Mouse (Mus musculus) bone marrow macrophage, adult 2 months (primary cell): ENCODE results near the gene Fasn. TPM values are rescaled to one million over a fixed set of nuclear protein-coding genes. Genes with fewer than 3 reads are reported as not detected.
A peak's percentile ranks its signal among the peaks of the same experiment; 100 is the strongest.
"Not testable (repeated sequence)": the region's sequence is repeated elsewhere in the genome, so short reads cannot be mapped to it uniquely, and the experiment has no call there.

Source experiments
- H3K27ac ChIP-seq: 2 replicates; pipeline ENCODE4 v1.5.1; 2012; ENCODE audit warnings: low read depth, low read length; ENCODE audit not compliant: insufficient read depth
- H3K4me1 ChIP-seq: 2 replicates; pipeline ENCODE4 v1.6.1; 2012; ENCODE audit warnings: low read length; ENCODE audit not compliant: control insufficient read depth, insufficient read depth
- H3K4me3 ChIP-seq: 2 replicates; pipeline ENCODE4 v1.5.1; 2012; ENCODE audit warnings: mild to moderate bottlenecking, low read length, moderate library complexity; ENCODE audit not compliant: insufficient read depth
- CTCF ChIP-seq: IDR thresholded peaks from 2 replicates; pipeline ENCODE4 v1.5.1; 2012; ENCODE audit warnings: low read depth, mild to moderate bottlenecking, low read length, moderate library complexity
- POLR2A ChIP-seq: IDR thresholded peaks from 2 replicates; pipeline ENCODE4 v1.6.1; 2012; ENCODE audit warnings: mild to moderate bottlenecking, low read depth, low read length, borderline replicate concordance
- polyA plus RNA-seq: library from polyadenylated mRNA; stranded (reverse); fragments of >200 nt; gene quantifications from 2 replicates; pipeline ENCODE4 v1.2.4, GENCODE M21; 2012; ENCODE audit not compliant: missing spikeins, insufficient read depth, insufficient read length

Fasn gene
- 6.9 and 8.1 TPM in 2 replicates for polyA plus RNA-seq

DNA sequence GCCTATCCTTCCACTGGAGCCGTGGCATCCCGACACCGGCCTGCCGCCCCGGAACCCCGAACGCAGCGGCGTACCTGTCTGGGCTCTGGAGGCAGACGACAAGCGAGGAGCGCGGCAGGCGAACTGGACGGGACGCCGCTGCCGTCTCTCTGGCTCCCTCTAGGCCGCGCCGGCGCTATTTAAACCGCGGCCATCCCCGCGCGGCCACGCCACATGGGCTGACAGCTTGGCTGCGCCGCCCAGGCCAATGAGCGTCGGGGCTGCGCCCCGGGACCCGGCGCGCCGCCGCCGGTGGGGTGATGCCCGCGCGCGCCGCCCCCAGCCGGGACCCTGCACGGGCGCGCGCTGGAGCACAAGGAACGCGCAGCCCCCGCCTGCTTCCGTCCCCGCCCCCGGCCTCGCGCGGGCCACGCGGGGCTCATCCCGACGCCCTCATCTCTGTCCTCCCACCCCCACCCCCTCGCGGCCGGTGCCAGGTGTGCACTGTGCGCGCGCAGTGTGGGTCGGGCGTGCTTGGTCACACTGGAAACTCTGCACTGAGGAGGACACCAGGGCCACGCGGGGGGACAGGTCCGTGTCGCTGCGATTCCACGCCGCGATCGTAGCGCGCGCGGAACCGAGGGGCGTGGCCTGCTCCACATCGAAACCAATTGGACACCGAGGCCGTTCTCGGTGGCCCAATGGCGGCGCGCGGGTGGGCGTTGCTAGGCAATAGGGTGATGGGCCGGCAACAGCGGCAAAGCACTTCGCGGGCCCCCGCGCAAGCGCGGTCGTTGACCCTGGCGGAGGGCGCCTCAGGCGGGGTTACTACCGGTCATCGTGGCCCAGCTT, at the start of gene Fasn:
Fasn (minus strand) TSS at position 592 of the 831 bp plus-strand sequence.
- Histone ChIP-seq H3K27ac (peak within 1 kb of the TSS; percentile 83), H3K4me1 (peaks cover 18% of the 10 kb centered on the region), H3K4me3 (peak within 1 kb of the TSS; percentile 80)
- TF ChIP-seq CTCF (no peak), POLR2A (peak; percentile 94; the same call in 1 of the 2 replicates)

- TF ChIP-seq CTCF (no peak), POLR2A (no peak)
- no peaks in the 10 kb centered on the region for H3K4me1 ChIP-seq
- H3K4me3 ChIP-seq = no peak overlapping the region
- no peak overlapping the region for H3K27ac ChIP-seq
These were observed 48.9 kb upstream of the Fasn start for GRCm38 (mm10) chr11:120873206-120873605.

DNA sequence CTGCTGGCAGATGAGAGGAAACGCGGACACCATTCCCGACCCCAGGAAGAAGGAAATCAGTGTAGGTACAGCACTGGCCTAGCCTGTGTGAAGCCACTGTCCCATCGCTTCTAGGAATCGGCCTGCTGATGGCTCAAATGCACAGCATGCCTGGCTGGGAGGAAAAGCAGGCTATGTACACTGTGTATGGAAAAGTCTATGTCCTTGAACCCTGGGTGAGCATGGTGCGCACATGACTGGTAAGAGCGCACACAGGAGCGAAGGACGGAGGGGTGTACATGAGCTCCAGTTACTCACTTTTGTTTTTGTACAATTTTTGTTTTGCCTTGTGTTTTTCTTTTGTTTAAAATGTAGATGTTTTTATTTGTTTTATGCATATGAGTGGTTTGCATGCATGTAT, 47.2 kb upstream of the Fasn start:
- Histone ChIP-seq H3K4me3 (no peak overlapping the region), H3K27ac (no peak overlapping the region), H3K4me1 (no peaks in the 10 kb centered on the region)
- TF ChIP-seq POLR2A = no peak
- no peak for TF ChIP-seq CTCF

- no peak overlapping the region for H3K27ac ChIP-seq
- no peak overlapping the region for H3K4me3 ChIP-seq
- H3K4me1 ChIP-seq = no peaks in the 10 kb centered on the region
- TF ChIP-seq CTCF (no peak), POLR2A (no peak)
These were observed 41.5 kb upstream of the Fasn start for GRCm38 (mm10) chr11:120865816-120866215.

- Histone ChIP-seq H3K4me1 (no peaks in the 10 kb centered on the region), H3K27ac (no peak overlapping the region), H3K4me3 (no peak overlapping the region)
- TF ChIP-seq CTCF (no peak), POLR2A (no peak)
These were observed 38.5 kb upstream of the Fasn start for GRCm38 (mm10) chr11:120862819-120863218.

- H3K27ac ChIP-seq, H3K4me3 ChIP-seq: not testable (repeated sequence)
- H3K4me1 ChIP-seq = peaks cover 13% of the 10 kb centered on the region
These were observed 31.6 kb upstream of the Fasn start for GRCm38 (mm10) chr11:120855938-120856337.

- H3K4me1 ChIP-seq = peaks cover 21% of the 10 kb centered on the region
- no peak overlapping the region for H3K27ac ChIP-seq
- TF ChIP-seq POLR2A (no peak), CTCF (no peak)
- H3K4me3 ChIP-seq = no peak overlapping the region
These were observed 29.4 kb upstream of the Fasn start for GRCm38 (mm10) chr11:120853788-120854187.

DNA sequence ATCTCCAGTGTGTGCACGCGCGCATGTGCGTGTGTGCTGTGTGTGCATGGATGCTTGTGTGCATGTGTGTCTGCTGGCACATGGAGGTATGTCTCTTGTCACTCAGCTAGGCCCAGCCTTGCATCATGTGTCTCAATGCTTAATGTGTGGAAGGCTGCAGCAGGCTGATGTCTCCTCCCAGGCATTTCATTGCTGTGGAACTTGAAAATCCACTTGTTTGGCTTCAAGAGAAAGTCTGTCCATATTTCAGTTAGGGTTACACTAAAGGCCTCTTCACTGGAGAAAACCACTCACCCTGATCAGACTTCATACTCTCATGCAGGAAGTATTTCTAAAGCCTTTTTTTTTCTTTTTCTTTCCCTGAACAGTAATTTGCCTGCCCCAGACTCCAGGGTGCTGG, 28.8 kb upstream of the Fasn start:
- no peak overlapping the region for H3K4me3 ChIP-seq
- peaks cover 21% of the 10 kb centered on the region for H3K4me1 ChIP-seq
- no peak overlapping the region for H3K27ac ChIP-seq
- no peak for TF ChIP-seq POLR2A
- no peak for TF ChIP-seq CTCF

GRCm38 (mm10) chr11:120852083-120852935, 28.0 kb upstream of the Fasn start:
- Histone ChIP-seq H3K4me1 (peaks cover 21% of the 10 kb centered on the region), H3K27ac (no peak overlapping the region), H3K4me3 (no peak overlapping the region)
- no peak for TF ChIP-seq CTCF
- no peak for TF ChIP-seq POLR2A

DNA sequence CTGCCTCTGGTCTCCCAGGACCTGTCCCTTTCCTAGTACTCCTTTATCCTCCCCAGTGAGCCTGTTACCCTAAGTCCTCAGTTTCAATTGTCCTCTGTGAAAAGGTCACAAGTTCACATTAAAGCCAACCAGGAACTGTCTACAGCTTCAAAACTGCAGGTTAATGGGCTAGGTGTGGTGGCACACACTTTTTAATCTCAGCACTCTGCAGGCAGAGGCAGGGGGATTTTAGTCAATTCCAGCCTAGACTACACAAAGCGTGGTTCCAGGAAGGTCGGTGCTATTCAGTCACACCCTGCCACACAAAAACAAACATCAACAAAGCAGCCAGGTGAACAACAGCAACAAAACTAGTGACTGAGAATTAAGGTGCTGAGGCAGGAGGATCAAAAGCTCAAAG, 27.2 kb upstream of the Fasn start:
- Histone ChIP-seq H3K27ac (no peak overlapping the region), H3K4me1 (peaks cover 21% of the 10 kb centered on the region), H3K4me3 (no peak overlapping the region)
- TF ChIP-seq CTCF (no peak), POLR2A (no peak)
